Mouse (Mus musculus): ENCODE results near the gene Gm7694.

Gene Gm7694

GRCm38 (mm10) chr1:170306232-170306631 lies at the start of gene Gm7694:
TSS of gene Gm7694 (minus strand) at chr1:170306332.
- DNase-seq = no peak

- DNase-seq = no peak
These were observed 47.2 kb upstream of the Gm7694 start for GRCm38 (mm10) chr1:170353335-170353734.

GRCm38 (mm10) chr1:170351080-170351479 lies 44.9 kb upstream of the Gm7694 start:
- no peak for DNase-seq

- DNase-seq = no peak
These were observed 40.1 kb upstream of the Gm7694 start for GRCm38 (mm10) chr1:170346266-170346665.

GRCm38 (mm10) chr1:170343906-170344305 lies 37.8 kb upstream of the Gm7694 start:
- DNase-seq = no peak

- no peak for DNase-seq
These were observed 36.9 kb upstream of the Gm7694 start for GRCm38 (mm10) chr1:170343081-170343480.

- DNase-seq = no peak
These were observed 33.8 kb upstream of the Gm7694 start for GRCm38 (mm10) chr1:170339943-170340342.

GRCm38 (mm10) chr1:170332775-170333174 lies 26.6 kb upstream of the Gm7694 start:
- no peak for DNase-seq

- no peak for DNase-seq
These were observed 25.8 kb upstream of the Gm7694 start for GRCm38 (mm10) chr1:170331926-170332325.

GRCm38 (mm10) chr1:170325277-170325676 lies 19.1 kb upstream of the Gm7694 start:
- no peak for DNase-seq

- DNase-seq = no peak
These were observed 18.2 kb upstream of the Gm7694 start for GRCm38 (mm10) chr1:170324312-170324711.

GRCm38 (mm10) chr1:170323001-170323400 lies 16.9 kb upstream of the Gm7694 start:
- DNase-seq = no peak

GRCm38 (mm10) chr1:170322046-170322445 lies 15.9 kb upstream of the Gm7694 start:
- DNase-seq = no peak

- DNase-seq = no peak
These were observed 5.3 kb upstream of the Gm7694 start for GRCm38 (mm10) chr1:170311431-170311830.

GRCm38 (mm10) chr1:170308503-170308902 lies 2.4 kb upstream of the Gm7694 start, which contains the start of gene Spata46:
TSS of gene Spata46 (plus strand) at chr1:170308803.
- no peak for DNase-seq

GRCm38 (mm10) chr1:170305002-170305401 lies 1.1 kb downstream of the Gm7694 start:
- no peak for DNase-seq

- DNase-seq = no peak
These were observed 3.0 kb downstream of the Gm7694 start for GRCm38 (mm10) chr1:170303103-170303502.

- DNase-seq = no peak
These were observed 3.7 kb downstream of the Gm7694 start for GRCm38 (mm10) chr1:170302456-170302855.

GRCm38 (mm10) chr1:170301686-170302085 lies 4.4 kb downstream of the Gm7694 start:
- DNase-seq = no peak

- DNase-seq = no peak
These were observed 6.6 kb downstream of the Gm7694 start for GRCm38 (mm10) chr1:170299496-170299895.

GRCm38 (mm10) chr1:170294786-170295570 lies 11.2 kb downstream of the Gm7694 start:
- DNase-seq = no peak

GRCm38 (mm10) chr1:170293257-170293656 lies 12.9 kb downstream of the Gm7694 start:
- DNase-seq = no peak

- DNase-seq = peak; percentile 36
These were observed 13.7 kb downstream of the Gm7694 start for GRCm38 (mm10) chr1:170292239-170292951.
